Mouse (Mus musculus): ENCODE measurements around the gene Rarres1.

Rarres1 gene

DNA sequence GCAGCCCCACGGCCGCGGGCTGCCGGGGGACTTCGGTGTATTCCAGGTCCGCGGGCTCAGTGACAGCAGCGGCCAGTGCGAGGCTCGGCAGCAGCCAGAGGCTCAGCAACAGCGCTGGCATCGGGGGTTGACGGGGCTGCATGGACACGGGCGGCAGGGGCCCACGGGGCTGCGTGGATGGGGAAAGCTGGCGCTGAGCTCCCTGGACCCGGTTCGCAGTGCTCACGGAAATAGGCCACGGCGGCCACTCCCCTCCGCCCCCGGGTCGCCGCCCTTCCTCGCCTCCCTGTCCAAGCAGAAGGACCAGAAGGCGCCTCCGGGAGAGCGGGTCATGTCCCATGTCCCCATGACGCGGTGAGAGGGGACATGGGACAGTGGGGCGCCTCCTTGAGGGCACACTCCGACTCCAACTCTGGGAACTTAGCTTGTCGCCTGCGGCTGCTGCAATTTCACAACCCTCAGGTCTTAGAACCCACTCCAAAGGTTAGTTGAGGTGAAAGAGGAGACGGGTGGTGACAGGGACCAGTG, at the start of gene Rarres1:
TSS of gene Rarres1 (minus strand) at position 250 of the 528 bp plus-strand sequence.
- no peak for DNase-seq (ENCODE audit: low read depth, low spot score)

GRCm38 (mm10) chr3:67564731-67565357, 49.5 kb upstream of the Rarres1 start:
- peak; percentile 73 for DNase-seq (ENCODE audit: low read depth, low spot score)

DNA sequence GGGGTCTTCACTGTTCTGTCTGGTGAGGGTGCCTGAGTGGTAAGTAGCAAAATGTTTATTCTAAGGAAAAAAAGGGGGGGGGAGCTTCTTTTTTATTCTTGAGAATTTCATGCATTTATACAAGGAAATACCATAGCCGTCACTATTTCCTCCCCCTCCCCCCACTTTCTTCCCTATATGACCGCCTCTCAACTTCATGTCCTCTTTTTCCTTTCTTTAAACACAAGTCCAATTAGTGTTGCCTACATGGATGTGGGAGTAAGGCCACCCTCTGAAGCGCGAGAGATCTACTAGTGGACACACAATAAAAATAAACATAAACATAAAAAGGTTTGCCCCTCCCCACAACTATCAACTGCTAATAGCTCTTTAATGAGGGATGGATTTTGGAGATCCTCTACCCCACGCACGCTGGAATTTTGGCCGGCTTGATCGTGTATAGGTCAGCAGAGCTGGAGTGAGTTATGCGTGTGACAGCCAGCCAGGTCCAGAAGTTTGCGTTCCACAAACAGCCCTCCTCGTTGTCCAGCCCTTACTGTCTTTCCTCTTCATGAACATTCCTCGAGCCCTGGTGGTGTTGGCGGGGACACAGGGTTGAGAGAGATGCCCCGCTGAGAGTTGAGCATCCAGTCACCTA, 42.5 kb upstream of the Rarres1 start:
- no peak for DNase-seq (ENCODE audit: low read depth, low spot score)

- no peak for DNase-seq (ENCODE audit: low read depth, low spot score)
These were observed 41.9 kb upstream of the Rarres1 start for GRCm38 (mm10) chr3:67557200-67557651.

- DNase-seq (ENCODE audit: low read depth, low spot score): no peak
These were observed 39.9 kb upstream of the Rarres1 start for GRCm38 (mm10) chr3:67555211-67555610.

- peak; percentile 62 for DNase-seq (ENCODE audit: low read depth, low spot score)
These were observed 38.7 kb upstream of the Rarres1 start for GRCm38 (mm10) chr3:67553927-67554448.

- DNase-seq (ENCODE audit: low read depth, low spot score): peak; percentile 41
These were observed 38.0 kb upstream of the Rarres1 start for GRCm38 (mm10) chr3:67553281-67553680.

DNA sequence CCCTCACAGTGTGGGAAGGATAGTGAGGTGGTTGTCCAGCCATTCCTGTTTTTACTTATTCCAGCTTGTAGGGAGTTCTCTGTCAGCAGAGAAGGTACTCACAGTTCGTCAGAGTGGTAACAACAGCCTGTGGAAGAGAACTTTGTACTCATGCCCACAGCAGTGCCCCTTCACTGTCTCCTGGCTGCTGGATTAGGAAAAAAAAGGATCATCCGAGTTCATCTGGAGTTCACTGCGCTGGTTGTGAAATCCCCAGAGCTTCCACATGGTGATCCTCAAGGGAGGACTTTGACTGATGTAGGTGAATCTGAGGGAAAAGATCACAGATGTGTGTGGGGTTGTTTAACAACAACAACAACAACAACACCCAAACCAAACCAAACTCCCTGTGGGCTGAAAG, 35.9 kb upstream of the Rarres1 start:
- peak; percentile 20 for DNase-seq (ENCODE audit: low read depth, low spot score)

DNA sequence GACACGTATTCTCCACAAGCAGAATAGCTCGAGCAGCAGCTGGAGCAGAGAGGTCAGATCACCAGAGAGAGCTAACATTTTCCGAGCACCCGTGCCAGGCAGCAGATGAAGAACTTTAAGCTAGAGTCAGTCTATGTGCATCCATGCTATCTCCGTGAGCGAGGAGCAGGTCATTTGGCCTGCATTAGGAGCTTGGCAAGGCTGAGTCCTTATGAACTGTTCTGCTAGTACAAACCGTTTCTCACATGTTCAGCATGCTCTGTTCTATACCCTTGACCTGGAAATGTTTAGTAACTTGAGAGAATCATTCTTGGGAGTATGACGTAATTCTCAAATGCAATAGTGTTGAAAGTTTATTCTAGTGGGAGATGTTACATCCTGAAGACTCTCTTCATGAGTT, 28.3 kb upstream of the Rarres1 start:
- no peak for DNase-seq (ENCODE audit: low read depth, low spot score)

GRCm38 (mm10) chr3:67524768-67525167, 9.4 kb upstream of the Rarres1 start:
- DNase-seq (ENCODE audit: low read depth, low spot score): no peak

DNA sequence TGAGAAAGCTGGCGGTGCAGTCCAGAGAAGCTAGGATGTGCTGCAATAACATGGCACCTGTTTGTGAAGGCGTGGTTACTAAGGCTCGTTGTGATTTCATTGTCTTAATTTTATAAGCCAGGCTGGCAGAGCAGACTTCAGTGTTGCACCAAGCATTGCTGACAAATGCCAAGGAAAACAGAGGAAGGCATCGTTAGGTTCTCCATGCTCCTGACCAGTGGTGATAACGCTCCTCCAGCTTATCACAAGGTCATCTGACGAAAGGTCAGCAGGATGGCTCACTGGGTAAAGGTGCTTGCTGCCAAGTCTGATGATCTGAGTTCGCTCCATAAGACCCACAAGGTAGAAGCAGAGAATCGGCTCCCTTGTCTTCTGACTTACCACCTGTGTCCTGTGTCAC, 7.4 kb upstream of the Rarres1 start:
- no peak for DNase-seq (ENCODE audit: low read depth, low spot score)

- no peak for DNase-seq (ENCODE audit: low read depth, low spot score)
These were observed 5.3 kb upstream of the Rarres1 start for GRCm38 (mm10) chr3:67520568-67521143.

GRCm38 (mm10) chr3:67514801-67515273, 486 bp downstream of the Rarres1 start:
- no peak for DNase-seq (ENCODE audit: low read depth, low spot score)

DNA sequence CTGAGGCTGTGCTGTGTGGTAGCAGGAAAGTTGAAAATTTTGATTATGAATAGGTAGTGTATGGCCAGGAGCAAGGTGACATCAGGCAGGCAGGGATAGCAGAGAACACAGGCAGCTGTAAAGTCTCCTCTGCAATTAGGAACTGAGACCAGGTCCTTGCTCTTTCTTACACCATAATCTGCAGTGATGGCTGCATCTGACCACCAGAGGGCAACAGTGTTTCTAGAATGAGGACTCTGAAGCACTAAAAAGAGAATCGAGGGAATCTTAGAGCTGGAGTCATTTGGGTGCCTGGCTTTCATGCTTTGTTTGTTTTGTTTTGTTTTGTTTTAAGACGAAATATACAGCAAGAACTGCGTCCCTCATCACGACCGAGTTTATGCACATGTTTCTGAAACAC, 2.5 kb downstream of the Rarres1 start:
- DNase-seq (ENCODE audit: low read depth, low spot score): peak; percentile 90

DNA sequence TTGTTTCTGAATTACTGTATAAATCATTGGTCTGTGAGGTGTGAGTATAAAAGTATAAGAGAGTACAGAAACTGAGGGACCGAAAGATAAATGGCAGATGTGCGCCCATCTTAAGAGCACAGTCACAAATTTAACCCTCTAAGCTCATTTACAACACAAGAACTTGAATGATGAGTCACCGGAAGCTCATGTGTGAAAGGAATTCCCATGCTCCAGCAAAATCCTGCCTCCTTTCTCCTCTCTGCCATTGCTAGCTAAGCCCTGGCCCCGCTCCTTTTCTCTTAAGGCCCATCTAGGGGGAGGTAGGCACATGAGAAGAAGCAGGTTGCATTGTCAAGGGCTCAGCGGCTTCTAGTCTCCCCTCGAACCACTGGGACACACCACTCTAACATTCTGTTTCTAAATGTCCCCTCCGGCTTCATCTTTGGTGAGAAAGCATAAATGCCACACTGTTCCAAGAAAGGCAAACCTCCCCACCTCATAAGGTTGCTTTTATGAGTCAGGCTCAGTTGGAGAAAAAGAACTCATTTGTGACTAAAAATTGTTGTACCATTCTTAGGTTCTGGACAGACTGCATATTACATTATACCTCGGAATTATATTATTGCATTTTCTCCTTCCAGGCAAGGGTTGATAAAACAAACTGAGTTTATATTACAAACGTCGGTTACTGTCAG, 7.0 kb downstream of the Rarres1 start:
- peak; percentile 62 for DNase-seq (ENCODE audit: low read depth, low spot score)

DNA sequence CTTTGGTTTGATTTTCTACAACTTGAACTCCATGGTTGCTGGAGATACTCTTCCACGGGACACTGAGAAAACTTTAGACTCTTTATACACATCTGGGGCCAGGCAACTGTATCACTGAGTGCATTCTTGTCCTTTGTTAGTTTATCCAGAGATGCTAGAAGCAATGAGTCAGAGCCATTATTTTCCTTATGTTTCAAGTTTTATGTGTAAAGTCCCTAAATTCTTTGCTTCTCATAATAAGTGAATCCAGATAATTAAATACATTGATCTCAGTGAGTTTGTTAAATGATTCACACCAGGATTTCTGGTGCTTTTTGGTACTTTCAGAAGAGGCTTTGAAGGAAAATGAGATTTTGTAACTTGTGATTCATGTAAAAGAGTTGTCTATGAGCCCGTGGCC, 10.0 kb downstream of the Rarres1 start:
- DNase-seq (ENCODE audit: low read depth, low spot score): peak; percentile 60

GRCm38 (mm10) chr3:67503878-67504277, 11.4 kb downstream of the Rarres1 start:
- no peak for DNase-seq (ENCODE audit: low read depth, low spot score)

DNA sequence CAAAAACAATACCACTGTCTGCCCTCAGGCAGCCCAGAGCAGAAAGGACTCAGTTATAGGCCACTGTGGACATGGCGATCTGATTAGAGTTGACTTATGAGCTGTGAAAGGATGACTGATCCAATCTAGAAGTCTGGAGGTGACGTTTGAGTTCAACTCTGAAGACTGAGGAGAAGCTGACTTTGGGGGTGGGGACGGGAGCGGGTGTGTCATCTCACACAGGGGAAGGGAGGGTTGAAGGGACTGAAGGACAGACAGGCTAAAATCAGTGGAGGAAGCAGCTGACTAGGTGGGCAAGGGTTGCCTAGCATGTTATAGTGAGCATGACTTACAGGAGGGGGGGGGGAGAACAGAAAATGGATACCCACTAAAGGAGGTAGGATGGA, 15.9 kb downstream of the Rarres1 start:
- DNase-seq (ENCODE audit: low read depth, low spot score): no peak

- DNase-seq (ENCODE audit: low read depth, low spot score): no peak
These were observed 16.4 kb downstream of the Rarres1 start for GRCm38 (mm10) chr3:67498773-67499405.

- no peak for DNase-seq (ENCODE audit: low read depth, low spot score)
These were observed 17.3 kb downstream of the Rarres1 start for GRCm38 (mm10) chr3:67497998-67498397.

DNA sequence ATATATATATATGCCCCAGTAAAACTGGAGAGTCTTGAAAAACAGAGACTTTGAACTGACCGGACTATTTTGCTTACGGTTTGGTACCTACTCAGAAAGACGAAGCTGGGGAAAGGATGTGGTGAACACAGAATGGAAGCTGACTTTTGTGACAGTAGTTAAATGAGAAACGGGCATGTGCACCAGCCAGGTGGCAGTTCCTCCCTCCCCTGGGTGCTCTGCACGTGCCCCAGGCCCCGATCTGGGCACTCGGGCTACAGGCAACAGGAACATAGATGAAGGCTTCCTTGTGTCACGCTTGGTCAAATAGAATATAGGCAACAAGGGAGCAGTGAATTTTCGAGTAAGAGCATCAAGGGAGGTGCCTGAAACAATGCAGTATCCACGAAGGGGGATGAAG, 19.0 kb downstream of the Rarres1 start:
- DNase-seq (ENCODE audit: low read depth, low spot score): no peak

All from 3T3-L1 (cell line).